Mouse (Mus musculus) cerebellum, postnatal 10 days (tissue): ENCODE measurements around the gene Cmah.

Experiments used
- DNase-seq, 2 experiments: peaks; one replicate each; pipeline ENCODE4 v3.0.0; 2021; ENCODE audit warnings: mixed read lengths in 2 of 2

Cmah gene

DNA sequence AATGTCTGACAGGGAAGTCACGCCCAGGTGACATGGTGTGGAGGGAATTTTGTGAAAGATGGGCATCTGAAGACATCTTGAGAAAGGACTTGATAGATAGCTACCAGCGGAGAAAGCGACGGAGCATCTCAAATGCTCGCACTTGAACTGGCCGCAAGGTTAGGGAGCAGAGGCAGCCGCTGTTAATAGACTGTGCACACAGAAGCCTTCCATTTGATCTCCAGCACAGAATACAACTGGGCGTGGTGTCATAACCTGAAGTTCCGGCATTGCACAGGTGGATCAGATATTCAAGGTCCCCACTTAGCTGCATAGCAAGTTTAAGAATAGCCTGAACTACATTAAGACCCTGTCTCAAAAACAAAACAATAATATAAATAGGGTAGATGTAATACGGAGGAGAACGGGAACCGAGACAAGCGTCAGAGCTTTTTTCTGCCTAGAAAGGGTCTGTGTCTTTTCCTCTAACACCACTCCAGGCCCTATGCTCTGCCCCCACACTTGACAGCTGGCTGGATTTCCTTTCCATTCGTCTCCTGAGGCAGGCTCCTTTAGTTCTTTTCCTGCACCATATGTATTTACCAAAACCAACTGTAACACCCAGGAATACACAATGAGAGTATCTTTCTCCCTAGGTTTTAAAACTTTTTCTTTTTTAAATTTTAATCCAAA is 192.9 kb downstream of the Cmah start:
- DNase-seq = no peak

DNA sequence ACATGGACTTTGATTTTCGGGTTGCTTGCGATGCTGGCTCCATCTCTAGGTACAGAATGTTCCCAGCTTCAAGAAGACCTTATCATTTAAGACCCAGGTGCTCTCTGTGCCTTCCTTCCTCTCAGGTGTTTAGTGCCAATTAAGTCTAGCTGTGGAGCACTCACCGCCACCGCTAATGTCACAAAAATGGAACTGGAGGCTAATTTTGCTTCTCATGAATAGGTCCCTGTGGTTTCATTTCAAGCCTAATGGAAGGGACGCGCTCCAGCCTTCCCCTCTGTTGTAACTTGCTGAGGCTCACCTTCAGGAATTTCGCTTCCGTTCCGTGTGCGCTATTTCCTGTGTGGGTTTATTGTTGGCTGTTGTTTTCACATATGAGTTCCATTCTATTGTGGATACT is 193.6 kb downstream of the Cmah start:
- no peak for DNase-seq

DNA sequence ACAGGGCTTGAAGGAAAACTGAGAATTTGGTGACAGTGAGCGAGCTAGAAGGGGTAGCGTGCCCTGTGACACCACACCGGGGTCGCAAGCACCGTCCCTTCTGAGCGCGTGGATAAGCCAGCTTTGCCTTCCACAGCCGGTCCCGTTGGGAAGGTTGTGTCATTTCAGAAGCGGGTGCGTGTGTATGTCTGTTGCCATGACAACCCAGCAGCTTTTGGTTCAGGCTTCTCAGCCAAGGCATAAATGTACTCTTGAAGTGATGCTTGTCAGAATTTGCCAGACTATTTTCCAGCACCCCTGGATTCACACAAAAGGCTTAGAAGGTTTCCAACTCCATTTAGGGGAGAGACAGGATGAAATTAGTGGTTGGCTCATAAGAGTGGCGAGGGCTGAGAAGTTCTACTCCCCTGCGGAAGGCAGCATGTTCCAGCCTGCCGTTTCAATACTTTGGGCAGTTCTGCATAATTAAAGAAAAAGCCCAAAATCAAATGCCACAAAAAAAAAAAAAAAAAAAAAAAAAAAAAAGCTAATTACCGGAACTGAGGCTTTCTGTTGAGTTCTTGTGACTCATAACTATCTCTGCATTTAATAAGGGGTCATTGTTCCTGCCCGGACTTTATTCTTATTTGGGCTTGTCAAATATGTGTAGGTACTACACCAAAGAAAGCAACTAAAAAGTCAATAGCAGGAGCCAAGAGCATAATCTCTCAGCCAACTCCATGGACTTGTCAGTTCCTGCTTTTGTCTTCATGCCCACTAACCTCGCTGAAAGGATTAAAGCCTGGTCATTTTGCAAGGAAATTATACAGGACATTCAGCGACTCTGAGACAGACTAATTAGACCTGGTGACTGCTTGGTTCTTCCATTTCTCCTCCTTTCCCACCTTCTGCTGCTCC is 194.5 kb downstream of the Cmah start:
- peak; percentile 63 to 69 for DNase-seq

DNA sequence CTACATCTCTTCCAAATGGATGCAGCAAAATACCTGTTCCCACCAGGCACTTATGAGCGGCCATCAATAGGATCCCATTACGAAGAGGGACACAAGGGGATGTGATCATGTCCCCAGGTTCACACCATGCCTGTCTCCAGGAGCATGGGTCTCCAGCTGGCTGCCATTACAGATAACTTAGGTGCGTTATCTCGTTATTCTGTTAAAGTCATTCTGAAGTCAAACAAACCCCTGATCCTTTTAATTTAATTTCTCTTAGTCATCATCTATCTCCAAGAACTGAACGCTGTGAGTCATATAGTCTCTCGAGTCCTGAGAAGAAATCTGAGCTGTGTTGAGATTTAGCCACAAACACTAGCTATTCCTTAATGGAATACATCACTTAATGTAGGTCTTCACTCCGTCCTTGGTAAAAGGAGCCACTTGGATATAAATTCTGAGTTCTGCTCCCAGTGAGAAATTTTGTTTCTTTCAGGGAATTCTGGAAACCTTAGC is 195.2 kb downstream of the Cmah start:
- DNase-seq = no peak

DNA sequence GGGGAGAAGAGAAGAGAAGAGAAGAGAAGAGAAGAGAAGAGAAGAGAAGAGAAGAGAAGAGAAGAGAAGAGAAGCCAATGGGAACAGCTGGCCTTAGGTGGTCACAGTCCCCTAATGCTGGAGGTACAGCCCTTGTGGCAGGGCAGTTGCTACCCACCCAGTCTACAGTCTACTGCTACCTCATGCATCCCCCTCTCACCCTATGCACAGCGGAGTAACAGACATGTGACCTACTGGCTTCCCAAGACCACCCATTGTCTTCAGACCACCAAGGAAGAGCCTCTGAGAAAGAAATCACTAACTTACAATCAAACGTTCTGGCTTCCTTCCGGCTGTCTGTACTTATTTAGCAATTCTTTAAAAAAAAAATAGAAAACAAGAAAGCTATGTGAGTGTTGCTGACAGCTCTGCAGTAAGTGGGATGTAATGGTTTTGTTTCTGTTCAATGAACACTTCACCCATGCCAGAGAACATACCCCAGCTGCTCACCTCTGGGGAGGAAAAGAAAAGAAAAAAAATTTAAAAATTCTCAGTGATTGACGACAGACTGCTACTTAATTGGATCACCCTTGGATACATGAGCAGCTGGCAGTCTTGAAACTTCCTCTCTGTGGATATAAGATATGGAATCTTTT is 196.5 kb downstream of the Cmah start:
- DNase-seq = no peak

DNA sequence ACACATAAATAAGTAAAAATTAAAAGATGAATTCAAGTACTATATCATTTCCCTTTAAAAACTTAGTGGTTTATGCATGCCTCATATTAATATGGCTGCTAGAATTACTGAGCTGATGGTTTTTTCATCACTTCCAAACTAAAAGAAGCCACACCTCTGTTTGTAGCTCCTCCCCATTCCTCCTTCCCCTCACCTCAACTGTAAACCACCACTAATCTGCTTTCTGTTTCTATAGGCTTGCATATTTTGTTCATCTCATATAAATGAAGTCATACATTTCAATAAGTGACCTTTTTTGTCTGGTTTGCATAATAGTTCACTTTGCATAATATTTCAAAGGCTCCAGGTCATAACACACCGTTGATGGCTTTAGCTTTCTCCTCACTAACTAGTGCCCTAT is 197.3 kb downstream of the Cmah start:
- DNase-seq = no peak

DNA sequence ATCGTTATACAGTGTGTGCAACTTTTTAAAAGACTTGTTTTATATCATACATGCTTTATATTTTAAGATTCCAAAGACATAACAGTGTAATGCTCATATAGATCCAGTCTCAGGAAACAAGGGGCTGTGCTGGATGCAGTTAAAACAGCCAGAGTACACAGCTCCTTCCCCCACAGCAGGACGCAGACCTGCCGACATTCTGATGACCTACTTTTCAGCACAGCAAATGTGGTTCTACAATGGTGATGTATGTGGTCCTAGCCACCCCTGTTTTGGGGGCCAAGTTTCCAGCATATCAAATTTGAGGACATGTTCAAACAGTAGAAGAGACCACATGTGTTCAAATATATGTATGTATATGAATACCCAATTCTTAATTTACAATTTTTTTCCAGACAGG is 198.3 kb downstream of the Cmah start:
- DNase-seq = no peak

DNA sequence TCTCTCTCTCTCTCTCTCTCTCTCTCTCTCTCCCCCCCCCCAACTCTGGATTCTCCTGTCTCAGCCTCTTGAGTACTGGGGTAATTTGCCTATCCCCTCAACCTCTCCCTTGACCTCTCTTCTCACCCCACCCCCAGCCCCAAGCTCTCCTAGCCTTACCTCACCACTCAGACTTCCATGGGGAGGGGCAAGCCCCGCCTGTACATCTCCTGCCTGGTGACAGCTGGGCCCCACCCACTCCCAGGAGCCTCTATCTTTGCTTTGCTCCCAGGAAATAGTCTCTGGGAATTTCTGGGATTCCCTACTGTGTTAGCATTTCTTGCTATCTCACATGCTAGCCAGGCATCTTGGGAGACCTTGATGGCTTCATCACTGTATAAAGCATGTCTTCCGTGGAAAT is 199.7 kb downstream of the Cmah start:
- DNase-seq = no peak
